Mouse (Mus musculus): Measurements from ENCODE around the gene Dusp23. TPM values are rescaled to one million over a fixed set of nuclear protein-coding genes. Genes with fewer than 3 reads are reported as not detected.

Gene Dusp23
- polyA plus RNA-seq, 1 experiment from 2014 or later = 8.6 TPM

GRCm38 (mm10) chr1:172617365-172618076 lies 15.2 kb downstream of the Dusp23 start:
- Histone ChIP-seq H3K4me2 (replicated peaks) (peak overlapping the region; percentile 81), H3K9ac (no peak overlapping the region), H3K9me3 (replicated peaks) (no peaks in the 10 kb centered on the region), H3K4me3 (peak overlapping the region; percentile 38), H3K36me3 (no peaks in the 10 kb centered on the region), H3K27me3 (no peaks in the 10 kb centered on the region), H3K4me1 (peaks cover 15% of the 10 kb centered on the region), H3K27ac (no peak overlapping the region)
- peak; percentile 65 for ATAC-seq (ENCODE audit: low FRiP score)
- 21% methylated on average over 14 of the region's 14 CpGs for WGBS

- Histone ChIP-seq H3K9ac (peak overlapping the region; percentile 56), H3K27ac (no peak overlapping the region), H3K4me3 (peak overlapping the region; percentile 38), H3K4me2 (replicated peaks) (peak overlapping the region; percentile 81), H3K9me3 (replicated peaks) (no peaks in the 10 kb centered on the region), H3K27me3 (no peaks in the 10 kb centered on the region), H3K4me1 (peaks cover 15% of the 10 kb centered on the region), H3K36me3 (no peaks in the 10 kb centered on the region)
- peak; percentile 83 for ATAC-seq (ENCODE audit: low FRiP score)
- 8% methylated on average over 22 of the region's 22 CpGs for WGBS
These were observed 16.0 kb downstream of the Dusp23 start for GRCm38 (mm10) chr1:172616537-172617300.

- Histone ChIP-seq H3K36me3 (no peaks in the 10 kb centered on the region), H3K4me1 (peaks cover 15% of the 10 kb centered on the region), H3K4me2 (replicated peaks) (no peak overlapping the region), H3K27me3 (no peaks in the 10 kb centered on the region), H3K9me3 (replicated peaks) (no peaks in the 10 kb centered on the region), H3K4me3 (no peak overlapping the region), H3K9ac (no peak overlapping the region), H3K27ac (no peak overlapping the region)
- no peak for ATAC-seq (ENCODE audit: low FRiP score)
- WGBS = 78% methylated on average over 4 of the region's 4 CpGs
These were observed 17.4 kb downstream of the Dusp23 start for GRCm38 (mm10) chr1:172615412-172615811.

GRCm38 (mm10) chr1:172614654-172615053 lies 18.1 kb downstream of the Dusp23 start:
- Histone ChIP-seq H3K4me1 (peaks cover 15% of the 10 kb centered on the region), H3K36me3 (no peaks in the 10 kb centered on the region), H3K4me2 (replicated peaks) (no peak overlapping the region), H3K9ac (no peak overlapping the region), H3K27me3 (no peaks in the 10 kb centered on the region), H3K27ac (no peak overlapping the region), H3K9me3 (replicated peaks) (no peaks in the 10 kb centered on the region), H3K4me3 (no peak overlapping the region)
- WGBS = 87% methylated on average over 10 of the region's 10 CpGs
- ATAC-seq (ENCODE audit: low FRiP score) = no peak

- Histone ChIP-seq H3K36me3 (no peaks in the 10 kb centered on the region), H3K4me3 (no peak overlapping the region), H3K4me2 (replicated peaks) (no peak overlapping the region), H3K4me1 (peaks cover 14% of the 10 kb centered on the region), H3K9me3 (replicated peaks) (no peaks in the 10 kb centered on the region), H3K9ac (no peak overlapping the region), H3K27ac (no peak overlapping the region), H3K27me3 (no peaks in the 10 kb centered on the region)
- no peak for ATAC-seq (ENCODE audit: low FRiP score)
- WGBS = 59% methylated on average over 1 of the region's 1 CpGs
These were observed 20.0 kb downstream of the Dusp23 start for GRCm38 (mm10) chr1:172612745-172613144.

GRCm38 (mm10) chr1:172611304-172611703 lies 21.5 kb downstream of the Dusp23 start:
- H3K4me2 ChIP-seq (replicated peaks) = no peak overlapping the region
- 79% methylated on average over 10 of the region's 10 CpGs for WGBS
- H3K27me3 ChIP-seq = no peaks in the 10 kb centered on the region
- no peaks in the 10 kb centered on the region for H3K4me1 ChIP-seq
- no peak for ATAC-seq (ENCODE audit: low FRiP score)
- H3K27ac ChIP-seq = no peak overlapping the region
- no peak overlapping the region for H3K9ac ChIP-seq
- H3K9me3 ChIP-seq (replicated peaks) = no peaks in the 10 kb centered on the region
- H3K4me3 ChIP-seq = no peak overlapping the region
- no peaks in the 10 kb centered on the region for H3K36me3 ChIP-seq

GRCm38 (mm10) chr1:172602326-172602725 lies 30.4 kb downstream of the Dusp23 start, which contains the start of gene Fcrl6:
Gene Fcrl6, minus strand, starts transcription at chr1:172602551.
- Histone ChIP-seq H3K4me3 (no peak within 1 kb of the TSS), H3K9me3 (replicated peaks) (no peaks in the 10 kb centered on the region), H3K27ac (no peak within 1 kb of the TSS), H3K27me3 (0 out of 2 replicates have a peak, but pooled peaks cover 7% of the 10 kb centered on the region), H3K36me3 (no peaks in the 10 kb centered on the region), H3K4me2 (replicated peaks) (no peak within 1 kb of the TSS), H3K9ac (no peak within 1 kb of the TSS), H3K4me1 (no peaks in the 10 kb centered on the region)
- WGBS = 81% methylated on average over 1 of the region's 1 CpGs
- ATAC-seq (ENCODE audit: low FRiP score) = no peak

- H3K9me3 ChIP-seq (replicated peaks) = no peaks in the 10 kb centered on the region
- no peak for ATAC-seq (ENCODE audit: low FRiP score)
- H3K9ac ChIP-seq = no peak overlapping the region
- 0 out of 2 replicates have a peak, but pooled peaks cover 7% of the 10 kb centered on the region for H3K27me3 ChIP-seq
- no peak overlapping the region for H3K4me3 ChIP-seq
- H3K36me3 ChIP-seq = no peaks in the 10 kb centered on the region
- H3K27ac ChIP-seq = no peak overlapping the region
- no peak overlapping the region for H3K4me2 ChIP-seq (replicated peaks)
- no peaks in the 10 kb centered on the region for H3K4me1 ChIP-seq
These were observed 38.3 kb downstream of the Dusp23 start for GRCm38 (mm10) chr1:172594495-172594894.

- H3K27ac ChIP-seq = no peak overlapping the region
- no peak for ATAC-seq (ENCODE audit: low FRiP score)
- H3K4me3 ChIP-seq = no peak overlapping the region
- H3K9ac ChIP-seq = no peak overlapping the region
- H3K27me3 ChIP-seq = 0 out of 2 replicates have a peak, but pooled peaks cover 7% of the 10 kb centered on the region
- no peaks in the 10 kb centered on the region for H3K4me1 ChIP-seq
- no peaks in the 10 kb centered on the region for H3K9me3 ChIP-seq (replicated peaks)
- WGBS = 83% methylated on average over 2 of the region's 2 CpGs
- no peaks in the 10 kb centered on the region for H3K36me3 ChIP-seq
- no peak overlapping the region for H3K4me2 ChIP-seq (replicated peaks)
These were observed 38.8 kb downstream of the Dusp23 start for GRCm38 (mm10) chr1:172593956-172594355.

GRCm38 (mm10) chr1:172593321-172593720 lies 39.4 kb downstream of the Dusp23 start:
- H3K9me3 ChIP-seq (replicated peaks) = no peaks in the 10 kb centered on the region
- H3K4me2 ChIP-seq (replicated peaks) = no peak overlapping the region
- H3K27ac ChIP-seq = no peak overlapping the region
- H3K36me3 ChIP-seq = no peaks in the 10 kb centered on the region
- H3K4me3 ChIP-seq = no peak overlapping the region
- WGBS = 75% methylated on average over 3 of the region's 3 CpGs
- no peak overlapping the region for H3K9ac ChIP-seq
- H3K4me1 ChIP-seq = no peaks in the 10 kb centered on the region
- H3K27me3 ChIP-seq = 0 out of 2 replicates have a peak, but pooled peaks cover 3% of the 10 kb centered on the region
- no peak for ATAC-seq (ENCODE audit: low FRiP score)

- ATAC-seq (ENCODE audit: low FRiP score) = no peak
- H3K27ac ChIP-seq = no peak within 1 kb of the TSS
- H3K4me2 ChIP-seq (replicated peaks) = no peak within 1 kb of the TSS
- H3K36me3 ChIP-seq = no peaks in the 10 kb centered on the region
- no peaks in the 10 kb centered on the region for H3K9me3 ChIP-seq (replicated peaks)
- 85% methylated on average over 7 of the region's 7 CpGs for WGBS
- H3K9ac ChIP-seq = no peak within 1 kb of the TSS
- H3K4me1 ChIP-seq = peaks cover 9% of the 10 kb centered on the region
- H3K27me3 ChIP-seq = 0 out of 2 replicates have a peak, but pooled peaks cover 3% of the 10 kb centered on the region
- H3K4me3 ChIP-seq = no peak within 1 kb of the TSS
These were observed 42.4 kb downstream of the Dusp23 start, which contains the start of gene Slamf8 for GRCm38 (mm10) chr1:172590385-172590784. Gene Slamf8, minus strand, starts transcription at chr1:172590568.

All from hindbrain, embryonic 12.5 days (tissue).